Mouse (Mus musculus) liver, embryonic 11.5 days (tissue): ENCODE results near the gene Nus1. TPM values are rescaled to one million over a fixed set of nuclear protein-coding genes. Genes with fewer than 3 reads are reported as not detected.
A peak's percentile ranks its signal among the peaks of the same experiment; 100 is the strongest.

Source experiments
- ATAC-seq: fragments of 200-750 bp; cut with Nextera tagmentation; replicated peaks from 2 replicates; pipeline ENCODE4 v1.8.0; 2017; ENCODE audit warnings: moderate number of reproducible peaks, mild to moderate bottlenecking, moderate TSS enrichment, moderate library complexity; ENCODE audit not compliant: low FRiP score
- DNase-seq: peaks from one replicate; pipeline ENCODE4 v3.0.0-alpha.2; 2017; ENCODE audit warnings: low spot score
- H3K27ac ChIP-seq: fragments of 300-500 bp; sonication (generic); 2 replicates; pipeline ENCODE4 v1.5.1; 2014; ENCODE audit warnings: mild to moderate bottlenecking, low read depth, low read length, control low read depth
- H3K27me3 ChIP-seq: fragments of 300-500 bp; sonication (generic); replicated peaks from 2 replicates; pipeline ENCODE4 v1.6.1; 2014; ENCODE audit warnings: low read length, mixed read lengths; ENCODE audit not compliant: control insufficient read depth, insufficient read depth
- H3K36me3 ChIP-seq: fragments of 300-500 bp; sonication (generic); 2 replicates; pipeline ENCODE4 v1.6.1; 2014; ENCODE audit warnings: mild to moderate bottlenecking, low read length, moderate library complexity, mixed read lengths; ENCODE audit not compliant: control insufficient read depth, insufficient read depth
- H3K4me1 ChIP-seq: fragments of 300-500 bp; sonication (generic); replicated peaks from 2 replicates; pipeline ENCODE4 v1.6.1; 2014; ENCODE audit warnings: low read length, mixed read lengths; ENCODE audit not compliant: control insufficient read depth, insufficient read depth
- H3K4me2 ChIP-seq: fragments of 300-500 bp; sonication (generic); 2 replicates; pipeline ENCODE4 v1.6.1; 2014; ENCODE audit warnings: mild to moderate bottlenecking, control low read depth, moderate library complexity
- H3K4me3 ChIP-seq: fragments of 300-500 bp; sonication (generic); 2 replicates; pipeline ENCODE4 v1.5.1; 2014; ENCODE audit warnings: low read depth, low read length, control low read depth
- H3K9ac ChIP-seq: fragments of 300-500 bp; sonication (generic); 2 replicates; pipeline ENCODE4 v1.6.1; 2014; ENCODE audit warnings: low read depth, low read length, control low read depth
- H3K9me3 ChIP-seq: fragments of 300-500 bp; sonication (generic); 2 replicates; pipeline ENCODE4 v1.6.1; 2016; ENCODE audit warnings: low read length, inconsistent platforms, mixed read lengths; ENCODE audit not compliant: control insufficient read depth
- WGBS: fragments of 180-500 bp; shearing (Covaris S2); extraction: QIAGEN DNeasy Blood & Tissue Kit; methylation state at CpG from one replicate; pipeline ENCODE4 v1.1.7; 2014; 5-methylcytosine and 5-hydroxymethylcytosine counted together
- polyA plus RNA-seq: library from polyadenylated mRNA; unstranded; fragments of >200 nt; fragmentation: Nextera tagmentation; extraction: Ambion mirVana; gene quantifications from 2 replicates; pipeline ENCODE4 v1.2.1, GENCODE M21; 2014

Nus1 gene
- polyA plus RNA-seq, 1 experiment from 2014 or later: 16.1 TPM

DNA sequence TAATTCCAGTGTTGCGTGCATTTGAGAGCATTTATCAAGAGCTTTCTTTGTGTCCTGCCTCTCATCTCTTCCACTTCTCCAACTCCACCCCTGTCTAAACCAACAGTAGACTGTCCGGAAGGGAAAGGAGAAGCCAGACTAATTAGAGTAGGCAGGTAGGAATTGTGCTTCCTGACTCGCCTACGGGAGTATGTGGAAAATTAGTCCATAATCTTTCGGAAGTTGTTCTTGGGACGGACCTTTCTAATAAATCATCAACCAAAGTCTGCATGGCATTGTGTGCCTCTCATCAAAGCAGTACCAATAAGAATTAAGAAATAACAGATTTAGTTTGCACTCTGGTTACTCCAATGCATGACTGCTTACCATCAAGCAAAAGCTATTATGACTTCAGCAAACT, 34.3 kb upstream of the Nus1 start:
- WGBS: 79% methylated on average over 6 of the region's 6 CpGs

DNA sequence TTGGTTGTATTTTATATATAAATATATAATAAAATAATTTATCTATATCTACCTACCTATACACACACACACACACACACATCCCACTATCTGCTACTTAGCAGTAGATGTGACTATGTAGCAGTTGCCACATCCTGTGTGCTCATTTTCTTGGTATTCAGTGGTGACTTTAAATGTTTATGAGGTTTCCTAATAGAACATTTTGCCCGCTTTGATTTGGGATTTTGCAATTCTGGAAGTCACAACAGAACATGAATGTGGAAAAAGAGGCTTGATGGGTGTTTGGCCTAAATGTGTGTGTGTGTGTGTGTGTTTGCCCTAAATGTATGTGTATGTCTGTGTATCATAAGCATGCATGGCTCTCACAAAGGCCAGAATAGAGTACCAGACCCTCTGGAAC, 33.8 kb upstream of the Nus1 start:
- Histone ChIP-seq H3K4me1 (peaks cover 6% of the 10 kb centered on the region), H3K4me2 (no peak overlapping the region), H3K36me3 (no peaks in the 10 kb centered on the region), H3K4me3 (no peak overlapping the region), H3K27me3 (no peaks in the 10 kb centered on the region), H3K27ac (no peak overlapping the region), H3K9me3 (no peaks in the 10 kb centered on the region), H3K9ac (no peak overlapping the region)
- no peak for ATAC-seq
- no peak for DNase-seq
- 92% methylated on average over 1 of the region's 1 CpGs for WGBS

More for the DNA sequence above, 34.3 kb upstream of the Nus1 start:
- Histone ChIP-seq H3K4me3 (peak overlapping the region; percentile 89), H3K27me3 (no peaks in the 10 kb centered on the region), H3K9me3 (no peaks in the 10 kb centered on the region), H3K9ac (peak overlapping the region; percentile 90), H3K4me1 (peaks cover 6% of the 10 kb centered on the region), H3K27ac (no peak overlapping the region), H3K36me3 (no peaks in the 10 kb centered on the region), H3K4me2 (peak overlapping the region; percentile 72)
- ATAC-seq (no peak), DNase-seq (no peak)

DNA sequence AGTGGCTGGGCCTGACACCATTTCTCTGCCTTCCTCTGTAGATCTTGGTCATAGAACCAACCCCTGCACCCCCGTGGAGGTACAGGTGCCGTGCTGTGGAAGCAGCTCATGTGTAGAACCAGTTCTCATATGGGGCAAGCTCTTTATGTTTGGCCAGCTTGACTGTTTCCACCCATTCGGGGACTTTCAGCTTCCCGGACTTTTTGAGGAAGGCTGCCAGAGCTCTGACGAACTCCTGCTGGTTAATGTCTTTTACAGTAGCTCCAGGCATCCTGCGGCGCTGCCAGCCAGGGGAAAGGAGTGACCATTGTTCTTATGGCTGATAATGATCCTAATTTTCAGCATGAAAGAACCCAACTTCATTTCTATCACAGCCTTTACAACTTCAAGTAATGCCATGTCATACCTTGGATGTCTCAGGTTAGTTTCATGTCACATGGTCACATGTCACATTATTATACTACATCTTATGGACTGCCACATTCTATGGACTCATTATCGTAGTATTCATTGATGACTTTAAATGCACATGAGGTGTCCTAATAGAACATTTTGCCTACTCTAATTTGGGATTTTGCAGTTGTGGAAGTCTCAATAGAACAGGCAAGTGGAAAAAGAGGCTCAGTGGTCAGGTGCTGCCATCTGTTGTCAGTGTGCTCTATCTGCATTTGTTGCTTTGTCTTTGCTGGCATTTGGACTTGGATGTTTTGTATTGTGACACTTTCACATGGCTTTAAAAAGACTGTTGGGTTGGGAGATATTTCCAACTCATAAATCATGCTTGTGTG, 32.3 kb upstream of the Nus1 start:
- WGBS: 50% methylated on average over 8 of the region's 8 CpGs
- Histone ChIP-seq H3K36me3 (no peaks in the 10 kb centered on the region), H3K27ac (no peak overlapping the region), H3K9me3 (no peaks in the 10 kb centered on the region), H3K27me3 (no peaks in the 10 kb centered on the region), H3K4me3 (no peak overlapping the region), H3K9ac (no peak overlapping the region), H3K4me1 (peaks cover 6% of the 10 kb centered on the region), H3K4me2 (no peak overlapping the region)
- no peak for ATAC-seq
- no peak for DNase-seq

DNA sequence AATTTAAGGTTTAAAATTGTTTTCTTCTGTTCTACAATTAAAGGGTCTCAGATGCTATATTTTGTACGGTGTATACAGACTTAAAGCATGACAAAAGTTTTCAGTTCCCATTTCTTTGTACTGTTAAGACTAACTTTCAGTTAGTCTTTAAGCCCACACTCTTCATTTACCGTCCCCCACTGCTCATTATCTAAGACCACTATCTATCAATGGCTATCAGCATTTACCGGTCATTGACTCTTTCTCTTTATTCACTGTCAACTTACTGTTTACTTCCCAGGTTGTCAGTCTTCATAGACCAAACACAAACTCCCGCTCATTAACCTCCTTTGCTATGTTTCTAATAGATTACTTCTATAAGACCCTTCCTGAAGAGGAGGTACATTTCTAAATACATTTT, 30.2 kb upstream of the Nus1 start:
- no peaks in the 10 kb centered on the region for H3K9me3 ChIP-seq
- no peak overlapping the region for H3K4me2 ChIP-seq
- H3K4me1 ChIP-seq: peaks cover 3% of the 10 kb centered on the region; the same call in 1 of the 2 replicates
- DNase-seq: no peak
- WGBS: 50% methylated on average over 4 of the region's 4 CpGs
- no peak overlapping the region for H3K27ac ChIP-seq
- H3K4me3 ChIP-seq: no peak overlapping the region
- no peak for ATAC-seq
- H3K9ac ChIP-seq: no peak overlapping the region
- H3K36me3 ChIP-seq: no peaks in the 10 kb centered on the region
- H3K27me3 ChIP-seq: no peaks in the 10 kb centered on the region

DNA sequence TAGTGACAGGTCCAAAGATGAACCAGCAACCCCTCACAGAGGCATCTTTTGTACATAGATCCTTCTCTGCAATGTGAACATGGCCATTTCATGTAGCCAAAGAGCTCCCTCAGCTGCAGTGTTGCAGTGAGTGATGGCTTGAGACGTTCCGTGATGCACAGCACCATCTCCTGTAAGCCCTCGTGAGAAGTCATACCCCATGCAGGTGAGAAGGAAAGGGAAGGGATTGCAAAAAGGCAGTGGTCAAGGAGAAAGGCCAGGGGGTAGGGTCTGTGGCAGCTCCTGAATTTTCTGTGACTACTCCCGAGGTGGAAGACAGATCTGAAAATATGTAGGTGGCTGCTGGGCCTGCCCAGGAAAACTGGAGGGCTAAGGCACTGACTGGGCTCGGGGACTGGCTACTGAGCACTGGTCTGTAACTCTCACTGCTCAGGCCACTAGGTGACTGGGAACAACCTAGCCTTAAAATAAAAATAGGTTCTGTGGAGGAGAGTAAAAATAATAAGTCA, 28.4 kb upstream of the Nus1 start, which contains the start of gene Nepn:
Nepn (plus strand) TSS at position 51 of the 509 bp plus-strand sequence.
- Histone ChIP-seq H3K4me2 (no peak within 1 kb of the TSS), H3K36me3 (no peaks in the 10 kb centered on the region), H3K4me3 (no peak within 1 kb of the TSS), H3K27ac (no peak within 1 kb of the TSS), H3K27me3 (no peaks in the 10 kb centered on the region), H3K9me3 (no peaks in the 10 kb centered on the region), H3K9ac (no peak within 1 kb of the TSS), H3K4me1 (no peaks in the 10 kb centered on the region)
- ATAC-seq: no peak
- no peak for DNase-seq
- 68% methylated on average over 5 of the region's 5 CpGs for WGBS

DNA sequence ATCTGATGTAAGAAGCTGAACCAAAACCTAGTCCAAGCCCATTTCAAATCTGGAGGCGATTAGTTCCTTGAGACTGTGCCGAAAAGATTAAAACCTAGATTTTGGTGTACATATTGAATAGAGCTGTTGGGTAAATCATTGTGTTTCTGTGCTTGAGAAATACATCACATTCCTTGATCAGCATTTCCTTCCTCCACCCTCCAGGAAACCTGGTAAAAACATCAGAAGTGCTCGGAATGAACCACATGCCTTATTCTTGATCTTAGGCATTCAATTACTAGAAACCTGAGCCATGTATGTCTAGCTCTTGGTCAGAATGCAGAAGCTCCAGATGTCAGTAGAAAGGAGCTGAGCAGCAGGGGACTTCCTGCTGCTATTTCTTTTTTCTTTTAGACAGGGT, 27.9 kb upstream of the Nus1 start:
- ATAC-seq: no peak
- Histone ChIP-seq H3K36me3 (no peaks in the 10 kb centered on the region), H3K27ac (no peak overlapping the region), H3K4me1 (no peaks in the 10 kb centered on the region), H3K9ac (no peak overlapping the region), H3K9me3 (no peaks in the 10 kb centered on the region), H3K4me3 (no peak overlapping the region), H3K4me2 (no peak overlapping the region), H3K27me3 (no peaks in the 10 kb centered on the region)
- 76% methylated on average over 3 of the region's 3 CpGs for WGBS
- no peak for DNase-seq

DNA sequence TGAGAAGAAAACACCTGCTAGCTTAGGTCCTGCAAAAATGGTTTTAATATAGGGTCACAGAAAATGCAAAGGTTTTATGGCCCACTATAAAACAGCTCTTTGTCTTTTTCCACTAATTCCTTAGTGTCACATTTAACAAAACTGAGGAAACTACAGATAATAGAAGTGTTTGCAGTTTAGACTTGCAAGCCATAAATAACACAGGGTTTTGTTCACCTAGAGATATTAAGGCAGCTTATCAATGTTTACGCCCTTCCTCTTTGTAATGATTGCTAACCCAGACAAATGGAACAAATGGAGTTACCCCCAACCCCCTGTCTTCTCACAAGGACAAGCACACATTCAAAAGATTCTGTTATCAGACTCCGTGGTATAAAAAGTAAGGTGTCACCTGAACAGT, 26.1 kb upstream of the Nus1 start:
- Histone ChIP-seq H3K27ac (no peak overlapping the region), H3K27me3 (no peaks in the 10 kb centered on the region), H3K4me1 (no peaks in the 10 kb centered on the region), H3K9ac (no peak overlapping the region), H3K4me2 (no peak overlapping the region), H3K9me3 (no peaks in the 10 kb centered on the region), H3K4me3 (no peak overlapping the region), H3K36me3 (no peaks in the 10 kb centered on the region)
- DNase-seq (no peak), ATAC-seq (no peak)
- 61% methylated on average over 2 of the region's 2 CpGs for WGBS

DNA sequence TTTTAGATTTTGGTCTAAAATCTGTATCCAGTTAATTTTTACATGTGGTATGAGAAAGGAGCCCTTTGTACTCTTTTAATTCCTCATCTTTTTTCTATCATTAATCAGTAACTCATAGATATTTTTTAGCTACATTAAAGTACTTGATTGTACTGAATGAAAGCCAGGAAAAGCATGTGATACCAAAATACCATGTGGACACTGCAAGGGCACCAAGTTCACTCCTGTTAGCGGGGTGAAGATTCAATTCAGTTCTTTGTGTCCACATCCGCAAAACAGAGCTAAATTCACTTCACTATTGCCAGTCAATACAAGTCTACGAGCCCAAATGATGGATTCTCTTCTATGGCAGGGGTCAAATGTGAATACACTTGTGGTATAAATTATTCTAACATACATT, 20.7 kb upstream of the Nus1 start:
- no peak for DNase-seq
- Histone ChIP-seq H3K27ac (no peak overlapping the region), H3K4me2 (no peak overlapping the region), H3K9me3 (no peaks in the 10 kb centered on the region), H3K4me3 (no peak overlapping the region), H3K27me3 (no peaks in the 10 kb centered on the region), H3K4me1 (no peaks in the 10 kb centered on the region), H3K36me3 (no peaks in the 10 kb centered on the region), H3K9ac (no peak overlapping the region)
- no peak for ATAC-seq
- 85% methylated on average over 3 of the region's 3 CpGs for WGBS

DNA sequence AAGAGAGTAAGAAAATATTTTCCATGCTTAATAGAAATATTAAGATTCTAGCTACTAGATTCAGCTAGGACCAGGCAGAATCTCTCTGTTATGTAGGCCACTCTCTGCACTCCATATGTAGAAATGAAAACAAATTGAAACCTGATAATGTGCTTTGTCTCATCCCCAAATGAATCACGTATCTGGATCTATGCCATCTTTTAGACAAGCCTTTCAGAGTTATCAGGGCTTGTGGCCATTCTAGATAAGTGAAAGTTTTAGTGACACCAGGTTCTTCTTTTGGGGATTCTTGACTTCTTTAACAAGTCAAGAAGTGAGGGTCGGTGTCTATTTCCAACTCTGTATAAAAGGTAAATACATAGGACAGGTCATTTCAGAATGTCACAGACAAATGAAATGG, 18.6 kb upstream of the Nus1 start:
- Histone ChIP-seq H3K9ac (no peak overlapping the region), H3K9me3 (no peaks in the 10 kb centered on the region), H3K36me3 (no peaks in the 10 kb centered on the region), H3K27me3 (no peaks in the 10 kb centered on the region), H3K4me3 (no peak overlapping the region), H3K4me1 (no peaks in the 10 kb centered on the region), H3K27ac (no peak overlapping the region), H3K4me2 (no peak overlapping the region)
- DNase-seq: no peak
- WGBS: 67% methylated on average over 2 of the region's 2 CpGs
- no peak for ATAC-seq
